Mouse (Mus musculus): ENCODE data around the gene Mamdc4. TPM values are rescaled to one million over a fixed set of nuclear protein-coding genes. Genes with fewer than 3 reads are reported as not detected.
"Not testable (repeated sequence)": the region's sequence is repeated elsewhere in the genome, so short reads cannot be mapped to it uniquely, and the experiment has no call there.

The Mamdc4 gene
- polyA plus RNA-seq, 1 experiment from 2014 or later = 4.5 TPM

- WGBS = 53% methylated on average over 2 of the region's 2 CpGs
- H3K9me3 ChIP-seq; ATAC-seq (ENCODE audit: borderline replicate concordance, extremely low read depth, low FRiP score, low TSS enrichment): not testable (repeated sequence)
These were observed 19.2 kb downstream of the Mamdc4 start for GRCm38 (mm10) chr2:25555479-25555878.

GRCm38 (mm10) chr2:25553171-25553786 is 21.4 kb downstream of the Mamdc4 start:
- H3K9ac ChIP-seq; H3K27ac ChIP-seq; ATAC-seq (ENCODE audit: borderline replicate concordance, extremely low read depth, low FRiP score, low TSS enrichment); H3K4me3 ChIP-seq; H3K9me3 ChIP-seq; H3K27me3 ChIP-seq; H3K36me3 ChIP-seq; H3K4me2 ChIP-seq: not testable (repeated sequence)
- peaks cover 10% of the 10 kb centered on the region for H3K4me1 ChIP-seq
- WGBS = 87% methylated on average over 4 of the region's 4 CpGs

More at GRCm38 (mm10) chr2:25555479-25555878, 19.2 kb downstream of the Mamdc4 start:
- H3K9ac ChIP-seq, H3K4me3 ChIP-seq, H3K36me3 ChIP-seq, H3K27ac ChIP-seq, H3K4me2 ChIP-seq, H3K27me3 ChIP-seq: not testable (repeated sequence)
- peaks cover 21% of the 10 kb centered on the region for H3K4me1 ChIP-seq

GRCm38 (mm10) chr2:25551186-25551585 is 23.5 kb downstream of the Mamdc4 start:
- no peaks in the 10 kb centered on the region for H3K9me3 ChIP-seq
- H3K27me3 ChIP-seq = no peaks in the 10 kb centered on the region
- H3K36me3 ChIP-seq = no peaks in the 10 kb centered on the region
- no peak for ATAC-seq (ENCODE audit: borderline replicate concordance, extremely low read depth, low FRiP score, low TSS enrichment)
- H3K27ac ChIP-seq = no peak overlapping the region
- H3K4me3 ChIP-seq = no peak overlapping the region
- no peak overlapping the region for H3K4me2 ChIP-seq
- H3K9ac ChIP-seq = no peak overlapping the region
- 30% methylated on average over 5 of the region's 5 CpGs for WGBS
- H3K4me1 ChIP-seq = peaks cover 4% of the 10 kb centered on the region; the same call in 1 of the 2 replicates

- no peaks in the 10 kb centered on the region for H3K9me3 ChIP-seq
- H3K27ac ChIP-seq = no peak overlapping the region
- H3K9ac ChIP-seq = no peak overlapping the region
- WGBS = 64% methylated on average over 9 of the region's 9 CpGs
- peaks cover 16% of the 10 kb centered on the region for H3K4me1 ChIP-seq
- no peak overlapping the region for H3K4me2 ChIP-seq
- ATAC-seq (ENCODE audit: borderline replicate concordance, extremely low read depth, low FRiP score, low TSS enrichment) = no peak
- no peaks in the 10 kb centered on the region for H3K36me3 ChIP-seq
- no peaks in the 10 kb centered on the region for H3K27me3 ChIP-seq
- H3K4me3 ChIP-seq = no peak overlapping the region
These were observed 25.3 kb downstream of the Mamdc4 start for GRCm38 (mm10) chr2:25549021-25549991.

GRCm38 (mm10) chr2:25546811-25547491 is 27.7 kb downstream of the Mamdc4 start, which contains the start of gene Traf2:
Traf2 (minus strand) TSS chr2:25546940.
- peak within 1 kb of the TSS; percentile 65 for H3K9ac ChIP-seq
- ATAC-seq (ENCODE audit: borderline replicate concordance, extremely low read depth, low FRiP score, low TSS enrichment) = peak; percentile 99
- peaks cover 16% of the 10 kb centered on the region for H3K4me1 ChIP-seq
- peak within 1 kb of the TSS; percentile 83 for H3K27ac ChIP-seq
- peak within 1 kb of the TSS; percentile 69 for H3K4me3 ChIP-seq
- H3K27me3 ChIP-seq = no peaks in the 10 kb centered on the region
- WGBS = 2% methylated on average over 48 of the region's 48 CpGs
- H3K4me2 ChIP-seq = peak within 1 kb of the TSS; percentile 61
- no peaks in the 10 kb centered on the region for H3K36me3 ChIP-seq
- H3K9me3 ChIP-seq = no peaks in the 10 kb centered on the region

GRCm38 (mm10) chr2:25545996-25546810 is 28.4 kb downstream of the Mamdc4 start:
- peak; percentile 82 for ATAC-seq (ENCODE audit: borderline replicate concordance, extremely low read depth, low FRiP score, low TSS enrichment)
- H3K27me3 ChIP-seq = no peaks in the 10 kb centered on the region
- no peaks in the 10 kb centered on the region for H3K36me3 ChIP-seq
- H3K4me1 ChIP-seq = peaks cover 16% of the 10 kb centered on the region
- H3K9ac ChIP-seq = peak overlapping the region; percentile 65
- peak overlapping the region; percentile 83 for H3K27ac ChIP-seq
- H3K4me3 ChIP-seq = peak overlapping the region; percentile 69
- peak overlapping the region; percentile 61 for H3K4me2 ChIP-seq
- WGBS = 5% methylated on average over 38 of the region's 43 CpGs
- H3K9me3 ChIP-seq = no peaks in the 10 kb centered on the region

- Histone ChIP-seq H3K4me3 (no peak overlapping the region), H3K9ac (no peak overlapping the region), H3K4me2 (no peak overlapping the region), H3K4me1 (peaks cover 11% of the 10 kb centered on the region), H3K27ac (no peak overlapping the region), H3K27me3 (no peaks in the 10 kb centered on the region), H3K9me3 (no peaks in the 10 kb centered on the region), H3K36me3 (peaks cover 16% of the 10 kb centered on the region)
- ATAC-seq (ENCODE audit: borderline replicate concordance, extremely low read depth, low FRiP score, low TSS enrichment) = no peak
- 64% methylated on average over 10 of the region's 10 CpGs for whole genome bisulfite sequencing
These were observed 32.8 kb downstream of the Mamdc4 start for GRCm38 (mm10) chr2:25541644-25542367.

GRCm38 (mm10) chr2:25540541-25540948 is 34.1 kb downstream of the Mamdc4 start:
- no peak for ATAC-seq (ENCODE audit: borderline replicate concordance, extremely low read depth, low FRiP score, low TSS enrichment)
- no peaks in the 10 kb centered on the region for H3K9me3 ChIP-seq
- no peak overlapping the region for H3K4me3 ChIP-seq
- 93% methylated on average over 4 of the region's 4 CpGs for WGBS
- H3K4me1 ChIP-seq = peaks cover 5% of the 10 kb centered on the region; the same call in 1 of the 2 replicates
- H3K36me3 ChIP-seq = peaks cover 27% of the 10 kb centered on the region
- H3K27me3 ChIP-seq = no peaks in the 10 kb centered on the region
- H3K9ac ChIP-seq = no peak overlapping the region
- H3K4me2 ChIP-seq = no peak overlapping the region
- H3K27ac ChIP-seq = no peak overlapping the region

GRCm38 (mm10) chr2:25536531-25536930 is 38.1 kb downstream of the Mamdc4 start:
- no peak for ATAC-seq (ENCODE audit: borderline replicate concordance, extremely low read depth, low FRiP score, low TSS enrichment)
- peaks cover 54% of the 10 kb centered on the region for H3K36me3 ChIP-seq
- no peak overlapping the region for H3K9ac ChIP-seq

GRCm38 (mm10) chr2:25534866-25535182 is 39.8 kb downstream of the Mamdc4 start:
- peaks cover 65% of the 10 kb centered on the region for H3K36me3 ChIP-seq
- no peaks in the 10 kb centered on the region for H3K4me1 ChIP-seq
- no peaks in the 10 kb centered on the region for H3K9me3 ChIP-seq

More at GRCm38 (mm10) chr2:25536531-25536930, 38.1 kb downstream of the Mamdc4 start:
- no peak overlapping the region for H3K4me3 ChIP-seq
- H3K4me1 ChIP-seq = no peaks in the 10 kb centered on the region
- 65% methylated on average over 8 of the region's 8 CpGs for WGBS
- H3K27me3 ChIP-seq = no peaks in the 10 kb centered on the region
- no peak overlapping the region for H3K27ac ChIP-seq
- no peak overlapping the region for H3K4me2 ChIP-seq
- no peaks in the 10 kb centered on the region for H3K9me3 ChIP-seq

More at GRCm38 (mm10) chr2:25534866-25535182, 39.8 kb downstream of the Mamdc4 start:
- ATAC-seq (ENCODE audit: borderline replicate concordance, extremely low read depth, low FRiP score, low TSS enrichment) = no peak
- H3K4me2 ChIP-seq = no peak overlapping the region
- H3K27me3 ChIP-seq = no peaks in the 10 kb centered on the region
- H3K9ac ChIP-seq = no peak overlapping the region
- 88% methylated on average over 2 of the region's 2 CpGs for WGBS
- H3K4me3 ChIP-seq = no peak overlapping the region
- no peak overlapping the region for H3K27ac ChIP-seq

Measured in lung, embryonic 15.5 days (tissue).